Mouse (Mus musculus) midbrain, embryonic 12.5 days (tissue): ENCODE measurements around the gene Hoxa2. TPM values are rescaled to one million over a fixed set of nuclear protein-coding genes. Genes with fewer than 3 reads are reported as not detected.

Experiments used
- ATAC-seq: fragments of 200-750 bp; cut with Nextera tagmentation; 2 replicates; pipeline ENCODE4 v1.8.0; 2017; ENCODE audit warnings: low read depth, moderate TSS enrichment, moderate library complexity; ENCODE audit not compliant: low FRiP score
- H3K27ac ChIP-seq: fragments of 300-500 bp; sonication (generic); replicated peaks from 2 replicates; pipeline ENCODE4 v1.5.1; 2016; ENCODE audit warnings: mild to moderate bottlenecking
- H3K27me3 ChIP-seq: fragments of 300-500 bp; sonication (generic); 2 replicates; pipeline ENCODE4 v1.6.1; 2016; ENCODE audit warnings: mild to moderate bottlenecking
- H3K36me3 ChIP-seq: fragments of 300-500 bp; sonication (generic); 2 replicates; pipeline ENCODE4 v1.6.1; 2016
- H3K4me1 ChIP-seq: fragments of 300-500 bp; sonication (generic); 2 replicates; pipeline ENCODE4 v1.6.1; 2016
- H3K4me2 ChIP-seq: fragments of 300-500 bp; sonication (generic); replicated peaks from 2 replicates; pipeline ENCODE4 v1.6.1; 2016; ENCODE audit warnings: mild to moderate bottlenecking, moderate library complexity
- H3K4me3 ChIP-seq: fragments of 300-500 bp; sonication (generic); 2 replicates; pipeline ENCODE4 v1.5.1; 2016; ENCODE audit warnings: mild to moderate bottlenecking
- H3K9ac ChIP-seq: fragments of 300-500 bp; sonication (generic); replicated peaks from 2 replicates; pipeline ENCODE4 v1.6.1; 2016; ENCODE audit warnings: mild to moderate bottlenecking, moderate library complexity
- H3K9me3 ChIP-seq: fragments of 300-500 bp; sonication (generic); 2 replicates; pipeline ENCODE4 v1.6.1; 2016; ENCODE audit warnings: mild to moderate bottlenecking
- WGBS: fragments of 180-500 bp; shearing (Covaris S2); methylation state at CpG from one replicate; pipeline ENCODE4 v1.1.7; 2016; 5-methylcytosine and 5-hydroxymethylcytosine counted together
- polyA plus RNA-seq: library from polyadenylated mRNA; unstranded; fragments of >200 nt; fragmentation: Nextera tagmentation; extraction: Ambion mirVana; gene quantifications from 2 replicates; pipeline ENCODE4 v1.2.1, GENCODE M21; 2016

Gene Hoxa2
- polyA plus RNA-seq, 1 experiment from 2014 or later: 0.13 TPM

GRCm38 (mm10) chr6:52183311-52184080 is 18.9 kb upstream of the Hoxa2 start:
- Histone ChIP-seq H3K4me3 (no peak overlapping the region), H3K9me3 (no peaks in the 10 kb centered on the region), H3K4me2 (no peak overlapping the region), H3K27me3 (peaks cover 100% of the 10 kb centered on the region), H3K27ac (no peak overlapping the region), H3K4me1 (no peaks in the 10 kb centered on the region), H3K36me3 (no peaks in the 10 kb centered on the region), H3K9ac (no peak overlapping the region)
- no peak for ATAC-seq
- 7% methylated on average over 10 of the region's 10 CpGs for WGBS

DNA sequence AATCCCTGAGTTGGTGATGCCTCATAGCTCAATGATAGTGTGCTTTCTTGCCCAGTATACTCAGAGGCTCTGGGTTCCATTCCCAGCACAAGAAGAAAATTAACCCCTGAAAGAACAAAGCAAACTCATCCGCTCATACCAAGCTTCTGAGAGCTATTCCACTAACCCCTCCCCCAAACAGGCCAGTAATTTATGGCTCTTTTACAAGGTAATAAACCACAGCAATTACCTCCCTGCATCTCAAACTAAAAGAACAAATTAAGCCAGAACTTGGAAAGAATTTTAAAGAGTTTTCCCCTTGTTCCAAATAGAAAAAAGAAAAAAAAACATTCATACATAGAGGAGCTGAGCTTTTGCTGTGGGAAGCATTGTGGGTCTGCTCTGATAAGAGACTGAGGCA is 18.2 kb upstream of the Hoxa2 start:
- 4% methylated on average over 1 of the region's 1 CpGs for WGBS
- Histone ChIP-seq H3K9ac (no peak overlapping the region), H3K4me1 (no peaks in the 10 kb centered on the region), H3K4me3 (no peak overlapping the region), H3K27ac (no peak overlapping the region), H3K27me3 (peaks cover 100% of the 10 kb centered on the region), H3K4me2 (no peak overlapping the region), H3K36me3 (no peaks in the 10 kb centered on the region), H3K9me3 (no peaks in the 10 kb centered on the region)
- ATAC-seq: no peak

GRCm38 (mm10) chr6:52182030-52182429 is 17.4 kb upstream of the Hoxa2 start:
- no peak for ATAC-seq
- H3K36me3 ChIP-seq: no peaks in the 10 kb centered on the region
- H3K4me2 ChIP-seq: no peak overlapping the region
- peaks cover 100% of the 10 kb centered on the region for H3K27me3 ChIP-seq
- H3K4me1 ChIP-seq: no peaks in the 10 kb centered on the region
- no peak overlapping the region for H3K9ac ChIP-seq
- no peak overlapping the region for H3K4me3 ChIP-seq
- no peaks in the 10 kb centered on the region for H3K9me3 ChIP-seq
- no peak overlapping the region for H3K27ac ChIP-seq
- WGBS: 12% methylated on average over 2 of the region's 2 CpGs

GRCm38 (mm10) chr6:52180726-52181125 is 16.1 kb upstream of the Hoxa2 start:
- no peak overlapping the region for H3K27ac ChIP-seq
- H3K9me3 ChIP-seq: no peaks in the 10 kb centered on the region
- no peaks in the 10 kb centered on the region for H3K36me3 ChIP-seq
- 8% methylated on average over 3 of the region's 3 CpGs for WGBS
- ATAC-seq: no peak
- no peak overlapping the region for H3K9ac ChIP-seq
- H3K4me2 ChIP-seq: no peak overlapping the region
- H3K4me3 ChIP-seq: no peak overlapping the region
- no peaks in the 10 kb centered on the region for H3K4me1 ChIP-seq
- peaks cover 100% of the 10 kb centered on the region for H3K27me3 ChIP-seq

GRCm38 (mm10) chr6:52180213-52180710 is 15.6 kb upstream of the Hoxa2 start:
- Histone ChIP-seq H3K27me3 (peaks cover 100% of the 10 kb centered on the region), H3K36me3 (no peaks in the 10 kb centered on the region), H3K4me1 (no peaks in the 10 kb centered on the region), H3K27ac (no peak overlapping the region), H3K4me3 (no peak overlapping the region), H3K4me2 (no peak overlapping the region), H3K9ac (no peak overlapping the region), H3K9me3 (no peaks in the 10 kb centered on the region)
- 2% methylated on average over 11 of the region's 11 CpGs for WGBS
- ATAC-seq: no peak

DNA sequence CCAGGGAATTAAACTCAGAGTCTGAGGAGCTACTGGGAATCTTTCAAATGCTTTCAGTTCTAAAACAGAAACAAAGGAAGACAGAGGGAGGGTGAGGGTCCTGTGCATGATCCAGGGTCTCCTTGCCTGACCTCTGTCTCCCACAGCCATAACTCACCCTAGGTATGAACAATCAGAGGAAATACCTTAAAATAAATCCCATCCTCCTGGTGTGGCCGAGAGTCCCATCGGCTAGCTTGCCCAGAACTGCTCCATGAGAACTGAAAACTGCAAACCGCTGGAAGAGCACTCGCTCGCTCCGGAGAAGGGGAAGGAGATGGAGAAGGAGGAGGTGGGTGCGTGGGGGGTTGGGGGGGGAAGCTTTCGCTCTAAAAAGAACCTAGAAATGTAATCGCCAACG is 15.1 kb upstream of the Hoxa2 start:
- H3K4me3 ChIP-seq: no peak overlapping the region
- no peaks in the 10 kb centered on the region for H3K4me1 ChIP-seq
- H3K4me2 ChIP-seq: no peak overlapping the region
- H3K27me3 ChIP-seq: peaks cover 100% of the 10 kb centered on the region
- WGBS: under 1% methylated on average over 10 of the region's 10 CpGs
- ATAC-seq: no peak
- H3K9ac ChIP-seq: no peak overlapping the region
- no peaks in the 10 kb centered on the region for H3K9me3 ChIP-seq
- no peaks in the 10 kb centered on the region for H3K36me3 ChIP-seq
- no peak overlapping the region for H3K27ac ChIP-seq

DNA sequence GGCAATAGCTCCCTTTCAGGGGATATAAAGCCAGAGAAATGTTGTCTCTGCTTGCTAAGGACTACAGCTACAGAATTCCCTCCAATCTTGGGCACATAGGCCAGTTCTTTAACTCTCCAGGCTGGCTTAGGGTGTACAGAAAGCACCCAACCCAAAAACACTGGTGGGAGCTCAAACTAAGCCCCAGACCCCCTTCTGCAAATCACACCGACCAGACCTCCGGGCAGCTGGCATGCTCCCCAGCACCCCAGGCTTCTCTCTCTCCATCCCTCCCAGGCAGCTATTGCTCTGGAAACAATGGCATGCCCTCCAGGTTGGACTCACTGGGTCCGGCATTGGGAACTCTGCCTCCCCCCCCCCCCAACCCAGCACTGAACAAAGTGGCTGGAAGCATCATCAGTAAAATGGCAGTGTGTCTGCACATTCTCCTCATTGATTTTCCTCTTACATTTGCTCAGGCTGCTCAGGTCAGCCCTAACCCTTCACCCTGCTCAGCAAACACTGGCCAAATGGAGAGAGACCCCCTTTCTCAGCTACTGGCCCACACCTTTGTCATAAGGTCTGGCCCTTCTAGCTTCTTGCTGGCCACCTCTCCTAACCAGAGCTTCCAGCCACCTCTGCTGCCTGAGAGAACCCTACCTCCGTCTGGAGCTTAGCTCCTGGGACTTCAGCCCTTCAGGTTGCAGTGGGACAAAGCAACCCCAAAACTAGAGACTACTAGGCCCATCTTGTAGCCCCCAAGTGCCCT is 14.5 kb upstream of the Hoxa2 start:
- Histone ChIP-seq H3K36me3 (no peaks in the 10 kb centered on the region), H3K4me1 (no peaks in the 10 kb centered on the region), H3K27me3 (peaks cover 97% of the 10 kb centered on the region), H3K4me2 (no peak overlapping the region), H3K9me3 (no peaks in the 10 kb centered on the region), H3K9ac (no peak overlapping the region), H3K4me3 (no peak overlapping the region), H3K27ac (no peak overlapping the region)
- no peak for ATAC-seq
- WGBS: 0% methylated on average over 4 of the region's 4 CpGs

DNA sequence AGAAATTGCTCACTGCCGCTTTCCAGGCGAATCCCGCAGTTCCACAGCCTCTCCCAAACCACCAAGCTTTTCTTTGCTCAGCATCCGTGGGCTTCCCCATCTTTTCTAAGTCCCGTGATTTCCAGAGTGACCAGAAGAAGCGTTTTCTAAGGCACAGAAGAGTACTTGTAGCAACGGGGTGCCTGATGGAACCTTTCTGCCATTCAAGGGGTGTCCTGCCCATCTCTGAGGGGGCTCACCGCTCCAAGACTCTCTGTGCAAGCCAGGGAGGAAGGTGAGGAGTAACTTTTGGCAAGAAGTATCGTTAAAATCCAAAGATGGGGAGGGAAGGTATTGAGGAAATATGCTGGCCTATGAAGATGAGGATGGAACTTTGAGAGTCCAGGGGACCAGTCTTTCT is 13.2 kb upstream of the Hoxa2 start:
- no peaks in the 10 kb centered on the region for H3K36me3 ChIP-seq
- no peak overlapping the region for H3K27ac ChIP-seq
- no peak overlapping the region for H3K4me2 ChIP-seq
- H3K27me3 ChIP-seq: peaks cover 96% of the 10 kb centered on the region
- ATAC-seq: no peak
- H3K4me1 ChIP-seq: peaks cover 1% of the 10 kb centered on the region
- H3K9ac ChIP-seq: no peak overlapping the region
- WGBS: 1% methylated on average over 9 of the region's 9 CpGs
- H3K9me3 ChIP-seq: no peaks in the 10 kb centered on the region
- H3K4me3 ChIP-seq: no peak overlapping the region

GRCm38 (mm10) chr6:52177061-52177735 is 12.6 kb upstream of the Hoxa2 start, which contains the start of gene 5730596B20Rik:
Gene 5730596B20Rik, plus strand, starts transcription at chr6:52177498.
- Histone ChIP-seq H3K27ac (no peak within 1 kb of the TSS), H3K4me2 (no peak within 1 kb of the TSS)

DNA sequence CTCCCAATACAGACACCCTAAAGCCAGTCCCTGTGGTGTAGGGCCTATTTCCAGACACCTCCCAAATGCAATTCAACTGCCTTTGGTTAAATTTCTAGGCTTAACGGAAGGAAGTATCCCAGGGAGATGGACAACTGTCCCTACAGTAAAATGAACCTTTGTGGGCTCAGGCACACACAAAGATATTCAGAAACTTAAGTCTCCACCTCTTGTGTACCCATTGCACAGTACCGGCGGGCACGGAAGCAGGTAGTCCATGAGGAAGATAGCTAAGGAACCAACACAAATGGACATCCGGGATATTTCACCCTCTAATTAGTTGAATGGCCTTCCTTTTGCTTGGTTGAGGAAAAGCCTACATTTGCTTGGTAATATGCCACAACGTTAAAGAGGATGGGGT is 11.8 kb upstream of the Hoxa2 start:
- 2% methylated on average over 6 of the region's 6 CpGs for WGBS
- no peak for ATAC-seq
- Histone ChIP-seq H3K4me2 (no peak overlapping the region), H3K27ac (no peak overlapping the region), H3K4me1 (peaks cover 10% of the 10 kb centered on the region), H3K27me3 (peaks cover 96% of the 10 kb centered on the region), H3K36me3 (no peaks in the 10 kb centered on the region), H3K9ac (no peak overlapping the region), H3K4me3 (no peak overlapping the region), H3K9me3 (no peaks in the 10 kb centered on the region)

More at GRCm38 (mm10) chr6:52177061-52177735, 12.6 kb upstream of the Hoxa2 start, which contains the start of gene 5730596B20Rik:
- no peak within 1 kb of the TSS for H3K9ac ChIP-seq
- peaks cover 96% of the 10 kb centered on the region for H3K27me3 ChIP-seq
- H3K36me3 ChIP-seq: no peaks in the 10 kb centered on the region
- H3K4me1 ChIP-seq: peaks cover 7% of the 10 kb centered on the region
- no peaks in the 10 kb centered on the region for H3K9me3 ChIP-seq
- WGBS: under 1% methylated on average over 36 of the region's 36 CpGs
- ATAC-seq: no peak
- H3K4me3 ChIP-seq: no peak within 1 kb of the TSS

DNA sequence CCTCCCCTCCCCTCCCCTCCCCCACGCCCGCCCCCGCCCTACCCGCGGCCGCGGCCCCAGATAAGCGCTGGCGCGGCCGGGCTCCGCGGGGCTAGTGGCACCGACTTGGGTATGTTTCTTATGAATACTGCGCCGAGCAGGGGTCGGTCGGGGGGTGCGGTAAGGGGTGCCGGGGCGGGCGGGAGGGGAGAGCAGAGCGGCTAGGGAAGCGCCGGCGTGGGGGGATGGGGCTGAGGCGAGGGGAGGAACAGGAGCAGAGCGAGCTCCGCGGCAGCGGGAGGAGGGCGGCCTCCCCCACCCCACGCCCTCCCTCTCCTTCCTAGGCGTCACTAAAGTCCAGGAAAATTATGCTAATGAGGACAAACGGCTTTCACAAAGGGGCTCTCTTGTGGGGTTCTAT is 11.2 kb upstream of the Hoxa2 start:
- Histone ChIP-seq H3K4me2 (no peak overlapping the region), H3K27me3 (peaks cover 96% of the 10 kb centered on the region), H3K4me1 (peaks cover 10% of the 10 kb centered on the region), H3K9ac (no peak overlapping the region), H3K4me3 (peak overlapping the region; percentile 13), H3K27ac (no peak overlapping the region), H3K36me3 (no peaks in the 10 kb centered on the region), H3K9me3 (no peaks in the 10 kb centered on the region)
- WGBS: 2% methylated on average over 18 of the region's 35 CpGs
- ATAC-seq: no peak
